Mouse (Mus musculus) embryonic facial prominence, embryonic 15.5 days (tissue): Measurements from ENCODE around the gene Epn3. TPM values are rescaled to one million over a fixed set of nuclear protein-coding genes. Genes with fewer than 3 reads are reported as not detected.

Source experiments
- ATAC-seq: fragments of 200-750 bp; cut with Nextera tagmentation; 2 replicates; pipeline ENCODE4 v1.8.0; 2017; ENCODE audit warnings: low read depth, moderate TSS enrichment; ENCODE audit not compliant: insufficient number of reproducible peaks, low FRiP score, low TSS enrichment
- H3K27ac ChIP-seq: fragments of 300-500 bp; sonication (generic); replicated peaks from 2 replicates; pipeline ENCODE4 v1.5.1; 2015; ENCODE audit warnings: mild to moderate bottlenecking, inconsistent platforms
- H3K27me3 ChIP-seq: fragments of 300-500 bp; sonication (generic); 2 replicates; pipeline ENCODE4 v1.6.1; 2015; ENCODE audit warnings: inconsistent platforms
- H3K36me3 ChIP-seq: fragments of 300-500 bp; sonication (generic); 2 replicates; pipeline ENCODE4 v1.6.1; 2015; ENCODE audit warnings: mild to moderate bottlenecking, inconsistent platforms
- H3K4me1 ChIP-seq: fragments of 300-500 bp; sonication (generic); 2 replicates; pipeline ENCODE4 v1.6.1; 2015; ENCODE audit warnings: inconsistent platforms
- H3K4me2 ChIP-seq: fragments of 300-500 bp; sonication (generic); replicated peaks from 2 replicates; pipeline ENCODE4 v1.6.1; 2015; ENCODE audit warnings: mild to moderate bottlenecking, inconsistent platforms
- H3K4me3 ChIP-seq: fragments of 300-500 bp; sonication (generic); replicated peaks from 2 replicates; pipeline ENCODE4 v1.5.1; 2015; ENCODE audit warnings: mild to moderate bottlenecking, inconsistent platforms
- H3K9ac ChIP-seq: fragments of 300-500 bp; sonication (generic); 2 replicates; pipeline ENCODE4 v1.6.1; 2015; ENCODE audit warnings: inconsistent platforms
- H3K9me3 ChIP-seq: fragments of 300-500 bp; sonication (generic); replicated peaks from 2 replicates; pipeline ENCODE4 v1.6.1; 2016; ENCODE audit warnings: inconsistent platforms
- WGBS: fragments of 180-500 bp; shearing (Covaris S2); methylation state at CpG from one replicate; pipeline ENCODE4 v1.1.7; 2015; 5-methylcytosine and 5-hydroxymethylcytosine counted together
- polyA plus RNA-seq: library from polyadenylated mRNA; unstranded; fragments of >200 nt; fragmentation: Nextera tagmentation; extraction: Ambion mirVana; gene quantifications from 2 replicates; pipeline ENCODE4 v1.2.1, GENCODE M21; 2015

Gene Epn3
- polyA plus RNA-seq, 1 experiment from 2014 or later = 11.7 TPM

- no peaks in the 10 kb centered on the region for H3K36me3 ChIP-seq
- H3K9me3 ChIP-seq = no peaks in the 10 kb centered on the region
- peak overlapping the region; percentile 90 for H3K27ac ChIP-seq
- peaks cover 4% of the 10 kb centered on the region; the same call in 1 of the 2 replicates for H3K27me3 ChIP-seq
- ATAC-seq = peak; percentile 45
- peaks cover 80% of the 10 kb centered on the region for H3K4me1 ChIP-seq
- WGBS = 6% methylated on average over 9 of the region's 9 CpGs
- peak overlapping the region; percentile 18 for H3K4me3 ChIP-seq
- H3K9ac ChIP-seq = no peak overlapping the region
- H3K4me2 ChIP-seq = peak overlapping the region; percentile 86
Measured at GRCm38 (mm10) chr11:94469136-94470064, 30.4 kb downstream of the Epn3 start.

GRCm38 (mm10) chr11:94468582-94469064 lies 31.2 kb downstream of the Epn3 start:
- 25% methylated on average over 4 of the region's 4 CpGs for WGBS
- no peaks in the 10 kb centered on the region for H3K9me3 ChIP-seq
- peak overlapping the region; percentile 18; the same call in 1 of the 2 replicates for H3K4me3 ChIP-seq
- H3K36me3 ChIP-seq = no peaks in the 10 kb centered on the region
- H3K27ac ChIP-seq = peak overlapping the region; percentile 90
- peaks cover 84% of the 10 kb centered on the region for H3K4me1 ChIP-seq
- no peak for ATAC-seq
- H3K4me2 ChIP-seq = peak overlapping the region; percentile 86
- peaks cover 4% of the 10 kb centered on the region; the same call in 1 of the 2 replicates for H3K27me3 ChIP-seq
- no peak overlapping the region for H3K9ac ChIP-seq

- H3K4me1 ChIP-seq = peaks cover 73% of the 10 kb centered on the region
- WGBS = 80% methylated on average over 17 of the region's 17 CpGs
Measured at GRCm38 (mm10) chr11:94466333-94466855, 33.4 kb downstream of the Epn3 start.

GRCm38 (mm10) chr11:94464170-94464569 lies 35.6 kb downstream of the Epn3 start:
- Histone ChIP-seq H3K4me2 (no peak overlapping the region), H3K36me3 (peaks cover 27% of the 10 kb centered on the region), H3K9ac (no peak overlapping the region), H3K27ac (no peak overlapping the region), H3K27me3 (no peaks in the 10 kb centered on the region), H3K9me3 (no peaks in the 10 kb centered on the region), H3K4me1 (peaks cover 56% of the 10 kb centered on the region), H3K4me3 (no peak overlapping the region)
- no peak for ATAC-seq
- WGBS = 45% methylated on average over 2 of the region's 2 CpGs

More at GRCm38 (mm10) chr11:94466333-94466855, 33.4 kb downstream of the Epn3 start:
- H3K27me3 ChIP-seq = no peaks in the 10 kb centered on the region
- H3K4me2 ChIP-seq = no peak overlapping the region
- no peaks in the 10 kb centered on the region for H3K9me3 ChIP-seq
- H3K9ac ChIP-seq = no peak overlapping the region
- peaks cover 10% of the 10 kb centered on the region; the same call in 1 of the 2 replicates for H3K36me3 ChIP-seq
- H3K27ac ChIP-seq = no peak overlapping the region
- ATAC-seq = no peak
- no peak overlapping the region for H3K4me3 ChIP-seq

GRCm38 (mm10) chr11:94461856-94462255 lies 37.9 kb downstream of the Epn3 start:
- peaks cover 37% of the 10 kb centered on the region for H3K4me1 ChIP-seq
- peaks cover 47% of the 10 kb centered on the region for H3K36me3 ChIP-seq
- no peak overlapping the region for H3K4me3 ChIP-seq
- H3K9me3 ChIP-seq = no peaks in the 10 kb centered on the region
- H3K27me3 ChIP-seq = no peaks in the 10 kb centered on the region
- H3K27ac ChIP-seq = no peak overlapping the region
- no peak overlapping the region for H3K4me2 ChIP-seq
- ATAC-seq = no peak
- 89% methylated on average over 11 of the region's 11 CpGs for WGBS
- H3K9ac ChIP-seq = no peak overlapping the region

- H3K4me2 ChIP-seq = no peak overlapping the region
- H3K36me3 ChIP-seq = peaks cover 58% of the 10 kb centered on the region
- H3K27ac ChIP-seq = 0 out of 2 replicates have a peak overlapping the region, but pooled peaks have one; percentile 2
- 82% methylated on average over 15 of the region's 15 CpGs for WGBS
- H3K4me3 ChIP-seq = no peak overlapping the region
- ATAC-seq = no peak
- no peak overlapping the region for H3K9ac ChIP-seq
- no peaks in the 10 kb centered on the region for H3K27me3 ChIP-seq
- no peaks in the 10 kb centered on the region for H3K9me3 ChIP-seq
- peaks cover 28% of the 10 kb centered on the region for H3K4me1 ChIP-seq
Measured at GRCm38 (mm10) chr11:94457001-94457400, 42.8 kb downstream of the Epn3 start.

GRCm38 (mm10) chr11:94456347-94456746 lies 43.4 kb downstream of the Epn3 start:
- no peak overlapping the region for H3K4me2 ChIP-seq
- no peak overlapping the region for H3K9ac ChIP-seq
- H3K27me3 ChIP-seq = no peaks in the 10 kb centered on the region
- peak overlapping the region; percentile 2 for H3K27ac ChIP-seq
- H3K4me3 ChIP-seq = no peak overlapping the region
- peaks cover 27% of the 10 kb centered on the region for H3K4me1 ChIP-seq
- H3K36me3 ChIP-seq = peaks cover 54% of the 10 kb centered on the region
- no peaks in the 10 kb centered on the region for H3K9me3 ChIP-seq
- ATAC-seq = no peak
- WGBS = 53% methylated on average over 3 of the region's 3 CpGs

GRCm38 (mm10) chr11:94455161-94455820 lies 44.5 kb downstream of the Epn3 start:
- H3K4me3 ChIP-seq = no peak overlapping the region
- no peaks in the 10 kb centered on the region for H3K9me3 ChIP-seq
- H3K4me1 ChIP-seq = peaks cover 35% of the 10 kb centered on the region
- peaks cover 47% of the 10 kb centered on the region for H3K36me3 ChIP-seq
- H3K4me2 ChIP-seq = no peak overlapping the region
- no peak overlapping the region for H3K9ac ChIP-seq
- ATAC-seq = no peak
- H3K27ac ChIP-seq = peak overlapping the region; percentile 28; the same call in 1 of the 2 replicates
- WGBS = 60% methylated on average over 10 of the region's 10 CpGs
- no peaks in the 10 kb centered on the region for H3K27me3 ChIP-seq

GRCm38 (mm10) chr11:94454756-94455155 lies 45.0 kb downstream of the Epn3 start:
- Histone ChIP-seq H3K36me3 (peaks cover 43% of the 10 kb centered on the region), H3K4me1 (peaks cover 40% of the 10 kb centered on the region), H3K9ac (no peak overlapping the region), H3K9me3 (no peaks in the 10 kb centered on the region), H3K4me3 (no peak overlapping the region), H3K27me3 (no peaks in the 10 kb centered on the region), H3K27ac (no peak overlapping the region; the same call in 1 of the 2 replicates), H3K4me2 (no peak overlapping the region)
- ATAC-seq = no peak
- 70% methylated on average over 5 of the region's 5 CpGs for WGBS

- ATAC-seq = no peak
- 58% methylated on average over 12 of the region's 12 CpGs for WGBS
Measured at GRCm38 (mm10) chr11:94451091-94451773, 48.5 kb downstream of the Epn3 start.

More at GRCm38 (mm10) chr11:94451091-94451773, 48.5 kb downstream of the Epn3 start:
- H3K4me3 ChIP-seq = no peak overlapping the region
- no peaks in the 10 kb centered on the region for H3K9me3 ChIP-seq
- peaks cover 41% of the 10 kb centered on the region for H3K4me1 ChIP-seq
- H3K36me3 ChIP-seq = peaks cover 16% of the 10 kb centered on the region; the same call in 1 of the 2 replicates
- no peak overlapping the region for H3K4me2 ChIP-seq
- no peak overlapping the region for H3K27ac ChIP-seq
- H3K27me3 ChIP-seq = no peaks in the 10 kb centered on the region
- no peak overlapping the region for H3K9ac ChIP-seq
